Mouse (Mus musculus) limb, embryonic 10.5 days (tissue): ENCODE measurements around the gene Prr15l. TPM values are rescaled to one million over a fixed set of nuclear protein-coding genes. Genes with fewer than 3 reads are reported as not detected.
A peak's percentile ranks its signal among the peaks of the same experiment; 100 is the strongest.

Experiments
- DNase-seq: peaks from one replicate; pipeline ENCODE4 v3.0.0-alpha.2; 2017; ENCODE audit warnings: low spot score
- H3K27ac ChIP-seq: fragments of 300-500 bp; sonication (generic); 2 replicates; pipeline ENCODE4 v1.5.1; 2016; ENCODE audit warnings: mild to moderate bottlenecking
- H3K27me3 ChIP-seq: fragments of 300-500 bp; sonication (generic); 2 replicates; pipeline ENCODE4 v1.6.1; 2016; ENCODE audit warnings: low read depth, mild to moderate bottlenecking; ENCODE audit not compliant: poor library complexity, severe bottlenecking
- H3K36me3 ChIP-seq: fragments of 300-500 bp; sonication (generic); 2 replicates; pipeline ENCODE4 v1.6.1; 2016; ENCODE audit warnings: mild to moderate bottlenecking, moderate library complexity
- H3K4me1 ChIP-seq: fragments of 300-500 bp; sonication (generic); 2 replicates; pipeline ENCODE4 v1.6.1; 2016
- H3K4me3 ChIP-seq: fragments of 300-500 bp; sonication (generic); 2 replicates; pipeline ENCODE4 v1.5.1; 2016; ENCODE audit warnings: mild to moderate bottlenecking, moderate library complexity
- H3K9me3 ChIP-seq: fragments of 300-500 bp; sonication (generic); replicated peaks from 2 replicates; pipeline ENCODE4 v1.6.1; 2016; ENCODE audit warnings: mild to moderate bottlenecking
- WGBS: fragments of 180-500 bp; shearing (Covaris S2); methylation state at CpG from one replicate; pipeline ENCODE4 v1.1.7; 2016; 5-methylcytosine and 5-hydroxymethylcytosine counted together
- polyA plus RNA-seq: library from polyadenylated mRNA; unstranded; fragments of >200 nt; fragmentation: Nextera tagmentation; extraction: Ambion mirVana; gene quantifications from 2 replicates; pipeline ENCODE4 v1.2.1, GENCODE M21; 2016

The Prr15l gene
- polyA plus RNA-seq, 1 experiment from 2014 or later, result 0.71 TPM

DNA sequence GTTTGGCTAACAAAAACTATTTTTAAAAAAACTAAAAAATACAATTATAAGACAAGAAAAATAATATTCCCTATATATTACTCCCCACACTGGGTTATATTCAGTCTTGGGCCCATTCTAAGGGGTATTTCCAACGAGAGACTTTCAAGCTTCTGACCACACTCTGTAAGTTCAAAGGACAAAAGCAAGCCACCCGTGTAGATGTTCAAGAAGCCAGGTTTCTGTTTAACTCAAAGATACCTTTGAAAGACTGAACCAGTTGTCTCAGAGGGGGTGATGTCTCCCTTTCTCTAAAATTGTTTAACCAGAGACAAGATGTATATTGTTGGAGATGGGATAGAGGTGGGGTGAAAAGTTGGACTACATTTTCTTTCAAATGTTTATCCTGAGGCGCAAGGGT, 38.3 kb downstream of the Prr15l start:
- H3K27me3 ChIP-seq, result no peaks in the 10 kb centered on the region
- no peak for DNase-seq
- H3K4me3 ChIP-seq, result no peak overlapping the region
- no peaks in the 10 kb centered on the region for H3K9me3 ChIP-seq
- no peak overlapping the region for H3K27ac ChIP-seq
- 89% methylated on average over 3 of the region's 3 CpGs for WGBS
- peaks cover 19% of the 10 kb centered on the region for H3K4me1 ChIP-seq
- peaks cover 24% of the 10 kb centered on the region for H3K36me3 ChIP-seq

- Histone ChIP-seq H3K9me3 (no peaks in the 10 kb centered on the region), H3K4me3 (no peak overlapping the region), H3K27me3 (no peaks in the 10 kb centered on the region), H3K36me3 (peaks cover 15% of the 10 kb centered on the region), H3K27ac (no peak overlapping the region), H3K4me1 (peaks cover 19% of the 10 kb centered on the region)
- DNase-seq, result no peak
- WGBS, result 93% methylated on average over 13 of the region's 13 CpGs
These were observed 39.1 kb downstream of the Prr15l start for GRCm38 (mm10) chr11:96966914-96967543.

- 86% methylated on average over 11 of the region's 11 CpGs for WGBS
- Histone ChIP-seq H3K27ac (no peak overlapping the region), H3K27me3 (no peaks in the 10 kb centered on the region), H3K36me3 (peaks cover 9% of the 10 kb centered on the region), H3K4me3 (no peak overlapping the region), H3K9me3 (no peaks in the 10 kb centered on the region), H3K4me1 (peaks cover 24% of the 10 kb centered on the region)
- DNase-seq, result no peak
These were observed 39.8 kb downstream of the Prr15l start for GRCm38 (mm10) chr11:96967544-96968269.

- DNase-seq, result no peak
- H3K4me1 ChIP-seq, result peaks cover 24% of the 10 kb centered on the region
- 69% methylated on average over 6 of the region's 6 CpGs for WGBS
- no peak overlapping the region for H3K27ac ChIP-seq
- H3K4me3 ChIP-seq, result no peak overlapping the region
- H3K27me3 ChIP-seq, result no peaks in the 10 kb centered on the region
- peaks cover 5% of the 10 kb centered on the region; the same call in 1 of the 2 replicates for H3K36me3 ChIP-seq
- H3K9me3 ChIP-seq, result no peaks in the 10 kb centered on the region
These were observed 40.6 kb downstream of the Prr15l start for GRCm38 (mm10) chr11:96968476-96968875.

DNA sequence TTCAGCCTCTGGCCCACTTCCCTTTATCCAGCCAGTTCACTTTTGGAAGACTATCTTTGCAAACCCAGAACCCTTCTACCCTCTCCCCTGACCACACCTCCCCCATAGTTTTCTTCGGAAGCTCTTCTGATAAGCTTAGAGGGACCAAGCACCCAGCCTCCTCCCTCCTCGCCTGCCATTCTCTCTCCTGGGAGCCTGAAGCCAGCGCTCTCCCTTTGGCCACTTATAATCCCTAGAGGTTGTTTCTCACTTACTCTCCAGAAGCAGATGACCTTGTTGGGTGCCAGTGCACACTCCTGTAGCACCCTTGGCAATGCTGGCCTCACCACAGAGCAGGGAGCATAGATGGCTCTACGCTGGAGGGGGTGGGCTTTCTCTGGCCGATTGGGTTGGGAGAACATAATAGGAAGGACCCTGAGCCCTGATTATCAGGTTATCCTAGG, 41.4 kb downstream of the Prr15l start:
- WGBS, result 76% methylated on average over 5 of the region's 5 CpGs
- no peak overlapping the region; the same call in 1 of the 2 replicates for H3K27ac ChIP-seq
- H3K36me3 ChIP-seq, result peaks cover 5% of the 10 kb centered on the region; the same call in 1 of the 2 replicates
- no peaks in the 10 kb centered on the region for H3K27me3 ChIP-seq
- H3K4me3 ChIP-seq, result no peak overlapping the region
- no peaks in the 10 kb centered on the region for H3K9me3 ChIP-seq
- no peak for DNase-seq
- H3K4me1 ChIP-seq, result peaks cover 24% of the 10 kb centered on the region

DNA sequence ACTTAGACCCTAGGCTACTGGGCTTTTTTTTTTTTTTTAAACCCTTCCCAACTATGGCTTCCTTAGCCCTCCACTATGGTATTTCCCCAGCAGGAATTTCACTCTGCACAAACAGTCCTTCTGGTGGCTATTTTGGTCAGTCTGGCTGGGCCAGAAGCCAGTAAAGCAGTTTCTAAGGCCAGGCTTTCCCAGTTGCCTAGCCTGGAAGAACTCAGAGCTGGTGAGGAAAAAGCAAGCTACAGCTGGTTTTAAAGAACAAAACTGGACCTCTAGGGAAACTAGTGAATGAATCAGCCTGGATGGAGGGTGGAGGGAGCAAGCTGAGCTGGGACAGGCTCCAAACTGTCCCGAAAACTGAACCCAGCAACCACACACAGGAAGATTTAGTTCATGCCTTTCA, 41.8 kb downstream of the Prr15l start:
- Histone ChIP-seq H3K4me3 (no peak overlapping the region), H3K4me1 (peaks cover 24% of the 10 kb centered on the region), H3K27ac (peak overlapping the region; percentile 42; the same call in 1 of the 2 replicates), H3K36me3 (peaks cover 5% of the 10 kb centered on the region; the same call in 1 of the 2 replicates), H3K9me3 (no peaks in the 10 kb centered on the region), H3K27me3 (no peaks in the 10 kb centered on the region)
- WGBS, result 85% methylated on average over 1 of the region's 1 CpGs
- no peak for DNase-seq

GRCm38 (mm10) chr11:96970341-96970740, 42.4 kb downstream of the Prr15l start:
- Histone ChIP-seq H3K4me1 (peaks cover 24% of the 10 kb centered on the region), H3K36me3 (peaks cover 5% of the 10 kb centered on the region; the same call in 1 of the 2 replicates), H3K9me3 (no peaks in the 10 kb centered on the region), H3K27ac (no peak overlapping the region), H3K4me3 (no peak overlapping the region), H3K27me3 (no peaks in the 10 kb centered on the region)
- no peak for DNase-seq
- WGBS, result 61% methylated on average over 3 of the region's 3 CpGs

- WGBS, result 88% methylated on average over 5 of the region's 5 CpGs
- no peaks in the 10 kb centered on the region for H3K9me3 ChIP-seq
- H3K27ac ChIP-seq, result no peak overlapping the region
- DNase-seq, result no peak
- H3K4me3 ChIP-seq, result no peak overlapping the region
- peaks cover 35% of the 10 kb centered on the region for H3K4me1 ChIP-seq
- H3K36me3 ChIP-seq, result peaks cover 5% of the 10 kb centered on the region; the same call in 1 of the 2 replicates
- H3K27me3 ChIP-seq, result no peaks in the 10 kb centered on the region
These were observed 45.0 kb downstream of the Prr15l start for GRCm38 (mm10) chr11:96972906-96973305.

DNA sequence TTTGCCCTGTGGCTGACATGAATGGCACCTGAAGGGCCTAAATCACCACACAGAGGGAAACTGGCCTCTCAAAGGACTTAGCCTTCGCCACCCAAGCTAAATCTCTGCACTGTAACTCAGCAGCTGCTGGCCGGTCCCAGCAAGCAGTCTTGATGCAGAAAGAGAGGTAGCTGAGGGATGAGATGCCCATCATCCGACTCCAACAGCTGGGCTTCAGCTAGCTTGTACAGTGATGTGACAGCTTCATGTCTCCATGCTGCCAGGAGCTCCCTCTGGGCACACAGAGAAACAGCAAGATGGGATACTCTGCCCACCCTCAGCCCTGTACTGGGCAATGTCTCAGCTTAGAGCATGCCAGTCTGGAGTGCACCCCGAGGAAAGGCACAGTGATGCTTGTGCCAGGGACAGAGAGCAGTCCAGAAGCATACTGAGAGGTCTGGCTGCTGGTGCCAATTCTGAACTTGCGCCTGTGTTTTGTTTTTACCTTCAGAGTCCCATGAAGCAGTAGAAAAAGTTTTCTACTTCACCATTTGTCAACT, 45.6 kb downstream of the Prr15l start:
- WGBS, result 82% methylated on average over 5 of the region's 5 CpGs
- DNase-seq, result no peak
- H3K4me1 ChIP-seq, result peaks cover 39% of the 10 kb centered on the region

DNA sequence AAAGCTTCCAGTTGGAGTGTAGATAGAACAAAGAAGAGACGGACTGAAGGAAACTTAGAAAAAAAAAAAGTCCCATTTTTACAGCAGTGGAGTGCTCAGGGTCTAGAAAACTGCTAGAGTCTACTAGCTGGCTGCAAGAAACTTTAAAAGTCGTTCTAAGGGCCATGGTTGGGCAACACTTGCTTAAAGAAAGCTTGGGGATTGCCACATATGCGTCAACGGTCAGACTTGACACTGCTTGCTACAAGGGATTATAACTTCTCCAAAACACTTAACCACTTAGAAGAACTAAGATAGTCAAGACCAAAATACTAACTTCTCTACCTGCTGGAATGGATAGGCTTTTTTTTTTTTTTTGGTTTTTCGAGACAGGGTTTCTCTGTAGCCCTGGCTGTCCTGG, 46.9 kb downstream of the Prr15l start:
- H3K4me1 ChIP-seq, result peaks cover 33% of the 10 kb centered on the region
- H3K4me3 ChIP-seq, result no peak overlapping the region
- DNase-seq, result no peak
- H3K27ac ChIP-seq, result no peak overlapping the region
- no peaks in the 10 kb centered on the region for H3K27me3 ChIP-seq
- H3K9me3 ChIP-seq, result no peaks in the 10 kb centered on the region
- 88% methylated on average over 5 of the region's 5 CpGs for WGBS
- peaks cover 5% of the 10 kb centered on the region; the same call in 1 of the 2 replicates for H3K36me3 ChIP-seq

More for the DNA sequence above, 45.6 kb downstream of the Prr15l start:
- Histone ChIP-seq H3K4me3 (no peak overlapping the region), H3K9me3 (no peaks in the 10 kb centered on the region), H3K36me3 (peaks cover 5% of the 10 kb centered on the region; the same call in 1 of the 2 replicates), H3K27ac (no peak overlapping the region), H3K27me3 (no peaks in the 10 kb centered on the region)

GRCm38 (mm10) chr11:96975511-96976378, 47.8 kb downstream of the Prr15l start:
- Histone ChIP-seq H3K27ac (no peak overlapping the region), H3K4me3 (peak overlapping the region; percentile 81), H3K36me3 (peaks cover 5% of the 10 kb centered on the region; the same call in 1 of the 2 replicates), H3K4me1 (peaks cover 28% of the 10 kb centered on the region), H3K27me3 (no peaks in the 10 kb centered on the region), H3K9me3 (no peaks in the 10 kb centered on the region)
- WGBS, result 92% methylated on average over 10 of the region's 10 CpGs
- DNase-seq, result no peak

DNA sequence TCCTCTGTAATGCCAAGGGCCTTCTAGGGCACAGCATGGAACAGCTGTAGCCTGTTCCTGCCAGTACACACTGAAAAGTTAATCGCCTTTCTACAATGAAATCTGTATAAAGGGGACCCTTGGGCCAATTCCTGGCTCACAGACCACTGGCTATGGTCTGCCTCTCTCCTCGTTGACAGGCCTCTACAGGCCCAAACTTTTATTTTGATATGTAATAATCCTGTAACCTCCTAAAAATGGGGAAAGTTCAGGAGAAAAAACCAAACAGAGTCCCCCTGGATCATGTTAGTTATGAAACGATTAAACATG, 48.4 kb downstream of the Prr15l start:
- peak overlapping the region; percentile 81 for H3K4me3 ChIP-seq
- DNase-seq, result no peak
- no peaks in the 10 kb centered on the region for H3K27me3 ChIP-seq
- H3K4me1 ChIP-seq, result peaks cover 28% of the 10 kb centered on the region
- peaks cover 5% of the 10 kb centered on the region; the same call in 1 of the 2 replicates for H3K36me3 ChIP-seq
- WGBS, result 59% methylated on average over 3 of the region's 3 CpGs
- peak overlapping the region; percentile 99 for H3K27ac ChIP-seq
- H3K9me3 ChIP-seq, result no peaks in the 10 kb centered on the region
